Mouse (Mus musculus): ENCODE results near the gene Ninl. TPM values are rescaled to one million over a fixed set of nuclear protein-coding genes. Genes with fewer than 3 reads are reported as not detected.
A peak's percentile ranks its signal among the peaks of the same experiment; 100 is the strongest.

Ninl gene
- total RNA-seq, 2 experiments from 2014 or later, result 0.50 to 0.51 TPM

GRCm38 (mm10) chr2:151008939-151009509, 30.2 kb downstream of the Ninl start:
- intact Hi-C loops (cut with DNase I), result no loop called here
- peak overlapping the region; percentile 78 for H3K4me3 ChIP-seq
- no peak for TF ChIP-seq CTCF (IDR thresholded peaks at IDR 0.05)
- peak; percentile 56 for DNase-seq
- peak overlapping the region; percentile 24; the same call in 1 of the 2 replicates for H3K27ac ChIP-seq

DNA sequence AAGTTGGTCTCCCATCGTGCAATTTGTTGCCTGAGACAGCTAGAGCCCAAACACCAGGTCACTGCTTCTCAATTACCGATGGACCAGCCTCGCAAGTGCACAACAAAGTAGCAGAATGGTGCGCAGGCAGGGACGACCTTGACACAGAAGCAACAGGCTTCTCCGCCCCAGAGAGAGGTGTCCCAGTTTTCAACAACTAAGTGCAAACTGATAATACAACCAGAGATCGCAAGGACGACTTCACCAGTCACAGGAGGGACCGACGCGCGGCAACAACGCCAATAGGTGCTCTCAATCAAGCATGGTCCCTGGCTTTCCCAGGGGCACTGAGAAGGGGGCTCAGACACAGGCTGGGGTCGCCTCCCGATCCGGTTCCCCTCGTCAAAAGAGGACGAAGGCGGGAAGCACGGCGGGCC, 30.7 kb downstream of the Ninl start:
- intact Hi-C loops (cut with DNase I), result no loop called here
- DNase-seq, result no peak
- H3K27ac ChIP-seq, result no peak overlapping the region
- peak overlapping the region; percentile 78 for H3K4me3 ChIP-seq
- TF ChIP-seq CTCF (IDR thresholded peaks at IDR 0.05), result no peak

- Histone ChIP-seq H3K27ac (no peak overlapping the region), H3K4me3 (no peak overlapping the region; the same call in 1 of the 2 replicates)
- no peak for TF ChIP-seq CTCF (IDR thresholded peaks at IDR 0.05)
- no peak for DNase-seq
- intact Hi-C loops (cut with DNase I), result no loop called here
These were observed 31.2 kb downstream of the Ninl start for GRCm38 (mm10) chr2:151008006-151008405.

- H3K4me3 ChIP-seq, result no peak overlapping the region
- H3K27ac ChIP-seq, result no peak overlapping the region
- TF ChIP-seq CTCF (IDR thresholded peaks at IDR 0.05), result no peak
- intact Hi-C loops (cut with DNase I), result no loop called here
- DNase-seq, result no peak
These were observed 32.8 kb downstream of the Ninl start for GRCm38 (mm10) chr2:151006281-151006945.

DNA sequence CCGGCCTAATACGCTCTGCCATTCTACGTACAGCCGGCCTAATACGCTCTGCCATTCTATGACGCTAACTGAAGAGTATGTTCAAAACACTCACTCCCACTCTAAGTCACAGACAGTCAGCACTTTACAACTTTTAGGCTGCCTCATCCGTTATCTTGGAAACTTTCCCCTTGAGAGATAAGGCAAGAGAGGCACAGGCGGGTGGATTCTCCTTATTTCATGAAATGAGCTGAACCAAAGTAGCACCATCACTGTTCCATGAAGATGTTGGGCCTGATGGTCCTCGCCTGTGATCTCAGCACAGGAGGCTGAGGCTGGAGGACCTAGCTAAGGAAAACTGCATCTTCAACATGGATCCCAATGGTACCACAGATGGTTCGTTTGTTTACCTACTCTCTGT, 34.8 kb downstream of the Ninl start:
- intact Hi-C loops (cut with DNase I), result loop anchor here (5.0 kb wide), 1 partner anchor 327 kb away; no protein-coding TSS in a partner anchor
- H3K4me3 ChIP-seq, result no peak overlapping the region
- H3K27ac ChIP-seq, result no peak overlapping the region
- no peak for DNase-seq
- TF ChIP-seq CTCF (IDR thresholded peaks at IDR 0.05), result no peak

DNA sequence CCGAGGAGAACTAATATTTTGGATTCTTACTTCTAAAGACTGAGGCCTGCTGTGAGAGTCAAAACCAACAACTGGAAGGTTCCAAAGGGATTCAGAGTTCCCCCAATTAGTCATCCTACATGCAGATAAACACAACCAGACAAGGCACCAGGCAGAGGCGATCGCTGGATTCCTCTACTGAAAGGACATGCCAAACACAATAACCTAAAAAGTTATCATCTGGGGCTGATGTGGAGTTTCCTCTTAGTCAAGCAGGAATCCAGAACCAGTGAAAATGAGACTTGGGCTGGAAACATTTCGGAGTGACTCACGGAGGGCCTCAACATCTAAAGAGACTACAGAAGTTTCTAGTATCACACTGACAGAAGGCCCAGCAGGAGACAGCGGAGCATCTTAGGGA, 35.4 kb downstream of the Ninl start:
- Histone ChIP-seq H3K4me3 (no peak overlapping the region), H3K27ac (no peak overlapping the region)
- DNase-seq, result no peak
- intact Hi-C loops (cut with DNase I), result loop anchor here (5.0 kb wide), 1 partner anchor 326 kb away; no protein-coding TSS in a partner anchor
- TF ChIP-seq CTCF (IDR thresholded peaks at IDR 0.05), result no peak

GRCm38 (mm10) chr2:151001619-151002175, 37.5 kb downstream of the Ninl start:
- Histone ChIP-seq H3K4me3 (no peak overlapping the region), H3K27ac (no peak overlapping the region)
- DNase-seq, result no peak
- intact Hi-C loops (cut with DNase I), result loop anchor here (2.0 to 5.0 kb wide), 2 partner anchors 199 to 324 kb away; no protein-coding TSS in a partner anchor
- no peak for TF ChIP-seq CTCF (IDR thresholded peaks at IDR 0.05)

GRCm38 (mm10) chr2:151000402-151001178, 38.6 kb downstream of the Ninl start:
- DNase-seq, result peak; percentile 58
- Histone ChIP-seq H3K4me3 (no peak overlapping the region), H3K27ac (no peak overlapping the region)
- intact Hi-C loops (cut with DNase I), result loop anchor here (2.0 to 5.0 kb wide), 2 partner anchors 198 to 323 kb away; no protein-coding TSS in a partner anchor
- peak; percentile 75 for TF ChIP-seq CTCF (IDR thresholded peaks at IDR 0.05)

DNA sequence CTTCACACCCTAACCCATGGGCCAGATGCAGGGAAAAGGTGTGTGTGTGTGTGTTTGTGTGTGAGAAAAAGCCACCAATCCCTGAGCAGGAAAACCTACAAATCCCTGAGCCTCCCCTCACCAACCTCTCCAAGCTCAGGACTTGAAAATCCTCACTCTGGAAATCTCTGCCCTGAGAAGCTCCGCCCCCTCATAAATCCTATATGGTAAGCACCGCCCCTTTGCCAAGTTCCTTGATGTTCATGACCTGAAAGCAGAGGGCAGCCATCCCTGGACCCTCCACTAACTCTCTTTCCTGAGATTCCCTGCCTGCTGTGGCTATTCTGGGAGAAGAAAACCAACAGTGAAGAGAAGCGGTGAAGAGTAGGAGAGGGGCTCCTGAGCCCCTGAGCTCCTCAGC, 40.2 kb downstream of the Ninl start:
- Histone ChIP-seq H3K27ac (no peak overlapping the region), H3K4me3 (no peak overlapping the region)
- DNase-seq, result no peak
- TF ChIP-seq CTCF (IDR thresholded peaks at IDR 0.05), result no peak
- intact Hi-C loops (cut with DNase I), result no loop called here

DNA sequence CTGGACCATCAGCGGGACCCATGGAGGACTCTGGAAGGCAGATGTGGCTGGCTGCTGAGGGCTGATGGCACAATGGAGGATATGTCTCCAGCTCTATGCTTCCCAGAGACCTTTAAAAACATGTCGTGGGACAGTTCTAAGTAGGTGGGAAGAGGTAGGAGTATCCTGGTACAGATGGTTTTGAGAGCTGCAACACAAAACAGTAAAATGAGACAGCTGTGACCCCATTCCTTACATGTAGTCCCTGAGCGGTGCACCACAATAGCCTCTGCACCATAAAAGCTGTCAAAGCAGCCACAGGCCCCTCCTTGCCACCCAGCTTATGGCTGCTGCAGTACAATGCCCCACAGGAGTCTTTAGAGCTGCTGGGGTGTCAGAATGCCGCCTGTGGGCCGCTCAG, 41.6 kb downstream of the Ninl start:
- DNase-seq, result no peak
- no peak overlapping the region for H3K4me3 ChIP-seq
- TF ChIP-seq CTCF (IDR thresholded peaks at IDR 0.05), result no peak
- intact Hi-C loops (cut with DNase I), result no loop called here
- no peak overlapping the region for H3K27ac ChIP-seq

- H3K4me3 ChIP-seq, result no peak overlapping the region
- DNase-seq, result no peak
- no peak for TF ChIP-seq CTCF (IDR thresholded peaks at IDR 0.05)
- H3K27ac ChIP-seq, result no peak overlapping the region
- intact Hi-C loops (cut with DNase I), result no loop called here
These were observed 43.9 kb downstream of the Ninl start for GRCm38 (mm10) chr2:150995324-150995723.

DNA sequence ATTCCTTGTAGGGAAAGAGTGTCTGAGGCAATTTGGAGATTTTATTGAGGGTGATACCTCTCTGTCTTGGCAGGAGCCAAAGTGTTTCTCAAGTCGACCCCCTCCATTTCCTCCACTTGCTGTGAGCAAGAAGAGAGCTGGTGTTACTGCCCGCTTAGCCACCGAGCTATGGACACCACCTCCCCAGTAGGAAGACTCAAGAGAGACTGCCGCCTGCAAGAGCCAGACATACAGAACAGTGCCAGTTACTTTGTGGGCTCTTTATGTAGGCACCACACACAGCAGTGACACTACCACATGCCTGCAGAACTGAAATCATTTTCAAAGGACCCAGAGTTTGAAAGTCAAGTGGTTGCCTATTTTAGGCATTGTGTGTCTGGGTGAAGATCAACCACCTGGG, 48.1 kb downstream of the Ninl start:
- Histone ChIP-seq H3K27ac (no peak overlapping the region), H3K4me3 (no peak overlapping the region)
- TF ChIP-seq CTCF (IDR thresholded peaks at IDR 0.05), result no peak
- DNase-seq, result no peak
- intact Hi-C loops (cut with DNase I), result no loop called here

DNA sequence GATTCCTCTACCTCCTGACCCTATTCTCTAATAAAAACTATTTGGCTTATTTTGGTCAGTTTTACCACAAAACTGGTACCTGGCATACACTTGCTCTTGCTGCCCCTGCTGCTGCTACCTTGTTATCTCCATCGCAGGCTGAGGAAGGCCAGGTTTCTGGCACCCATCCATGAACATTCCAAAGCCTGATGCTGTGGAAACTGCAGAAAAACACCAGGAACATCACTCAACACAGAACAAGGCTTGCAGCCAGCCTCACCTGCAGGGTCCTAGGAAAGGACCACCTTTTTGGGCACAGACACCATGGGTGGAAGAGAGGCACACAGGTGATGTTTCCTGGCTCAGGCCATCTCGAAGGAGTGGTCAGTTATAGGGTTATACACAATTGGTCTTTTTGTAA, 48.7 kb downstream of the Ninl start:
- intact Hi-C loops (cut with DNase I), result no loop called here
- Histone ChIP-seq H3K27ac (no peak overlapping the region), H3K4me3 (no peak overlapping the region)
- no peak for TF ChIP-seq CTCF (IDR thresholded peaks at IDR 0.05)
- no peak for DNase-seq

All from gastrocnemius, adult 2 months (tissue).